8 mouse cellular contexts compared by ENCODE assay signal in genomic region chr9:25177201-25177600, GRCm38 (mm10). TPM values are rescaled to one million over a fixed set of nuclear protein-coding genes. Genes with fewer than 3 reads are reported as not detected.
DNase-seq lines count a peak whose midpoint lies in the region; ATAC-seq and TF ChIP-seq lines count a peak whose summit lies in the region.

No protein-coding gene starts in this region.

- no peak overlapping the region for H3K4me2 ChIP-seq in kidney, embryonic 14.5 days (replicated peaks; ENCODE audit: low read depth, low read length)

- no peaks in the 10 kb centered on the region for H3K9me3 ChIP-seq in kidney, embryonic 14.5 days (ENCODE audit: control insufficient read depth, low read length)

- DNase-seq in gastrocnemius, adult 2 months: peak; percentile 42
- DNase-seq in gastrocnemius, postnatal 14 days: no peak
- DNase-seq in 3134 (ENCODE audit: extremely low read depth, insufficient read length, low spot score): peak; percentile 30
- peak; percentile 76 for DNase-seq in heart, adult 8-10 months (ENCODE audit: low spot score)
- no peak for DNase-seq in urinary bladder, adult 2 months (ENCODE audit: low spot score)
- DNase-seq in layer of hippocampus, postnatal 14 days (ENCODE audit: low spot score in 2 of 2): no peak

- intact Hi-C loops in gastrocnemius, adult 2 months (cut with DNase I): no loop called here
- intact Hi-C loops in gastrocnemius, postnatal 14 days (cut with DNase I; ENCODE audit: low total_unique reads): no loop called here

- no peak overlapping the region for H3K4me3 ChIP-seq in gastrocnemius, adult 2 months
- H3K4me3 ChIP-seq in kidney, embryonic 14.5 days (ENCODE audit: low read length): no peak overlapping the region

- 0 out of 2 replicates have a peak, but pooled peaks cover 4% of the 10 kb centered on the region for H3K4me1 ChIP-seq in kidney, embryonic 14.5 days (ENCODE audit: control insufficient read depth, insufficient read depth, low read length)

- peak overlapping the region; percentile 89 for H3K27ac ChIP-seq in gastrocnemius, adult 2 months
- H3K27ac ChIP-seq in kidney, embryonic 14.5 days (ENCODE audit: low read depth, low read length): peak overlapping the region; percentile 6; the same call in 1 of the 2 replicates

- TF ChIP-seq CTCF in gastrocnemius, adult 2 months (IDR thresholded peaks at IDR 0.05): no peak

- no peaks in the 10 kb centered on the region for H3K36me3 ChIP-seq in kidney, embryonic 14.5 days (ENCODE audit: control insufficient read depth, insufficient read depth, low read length)

- no peak overlapping the region for H3K9ac ChIP-seq in kidney, embryonic 14.5 days (ENCODE audit: low read depth, low read length)

- ATAC-seq in kidney, embryonic 14.5 days (ENCODE audit: low FRiP score, low TSS enrichment): no peak
- no peak for ATAC-seq in CD4-positive, CD25-positive, alpha-beta regulatory T cell, adult 4 months

- WGBS in kidney, embryonic 14.5 days: 73% methylated on average over 5 of the region's 5 CpGs

- H3K27me3 ChIP-seq in kidney, embryonic 14.5 days (ENCODE audit: control insufficient read depth, insufficient read depth, low read length): no peaks in the 10 kb centered on the region

RNA-seq across cellular contexts. Expression of gene Herpud2, which starts 25.6 kb away (rescaled TPM):
- total RNA-seq in gastrocnemius, adult 2 months (2021): 10 to 100 TPM; 41.5 to 50.0 TPM
- total RNA-seq in gastrocnemius, postnatal 14 days (2021): 10 to 100 TPM; 37.5 to 37.6 TPM
- total RNA-seq in heart, adult 8-10 months (2022): 10 to 100 TPM; 32.6 to 39.9 (median 36.0) TPM
- polyA plus RNA-seq in kidney, embryonic 14.5 days (2014; fragmentation: Nextera tagmentation; extraction: Ambion mirVana): 22.6 and 36.9 TPM in 2 replicates
- polyA plus RNA-seq in urinary bladder, adult 2 months (2012; rRNA removed): 35.5 and 40.9 TPM in 2 replicates
- polyA plus RNA-seq in CD4-positive, CD25-positive, alpha-beta regulatory T cell, adult 4 months (2017; shearing (Covaris generic)): 10 to 100 TPM; 11.0 to 15.3 TPM
- 10 to 100 TPM; 46.9 to 47.5 TPM for total RNA-seq in layer of hippocampus, postnatal 14 days (2021)

Comparison
In these comparisons a context has a peak if more than half of its experiments do, and no peak if none do; other contexts are left out.
1. DNase-seq: peak in gastrocnemius, adult 2 months (single experiment), 3134 (single experiment) and heart, adult 8-10 months (single experiment); none in gastrocnemius, postnatal 14 days (single experiment), urinary bladder, adult 2 months (single experiment) and layer of hippocampus, postnatal 14 days (0 of 2).